Mouse (Mus musculus): ENCODE measurements around the gene Tex13a.

The Tex13a gene

DNA sequence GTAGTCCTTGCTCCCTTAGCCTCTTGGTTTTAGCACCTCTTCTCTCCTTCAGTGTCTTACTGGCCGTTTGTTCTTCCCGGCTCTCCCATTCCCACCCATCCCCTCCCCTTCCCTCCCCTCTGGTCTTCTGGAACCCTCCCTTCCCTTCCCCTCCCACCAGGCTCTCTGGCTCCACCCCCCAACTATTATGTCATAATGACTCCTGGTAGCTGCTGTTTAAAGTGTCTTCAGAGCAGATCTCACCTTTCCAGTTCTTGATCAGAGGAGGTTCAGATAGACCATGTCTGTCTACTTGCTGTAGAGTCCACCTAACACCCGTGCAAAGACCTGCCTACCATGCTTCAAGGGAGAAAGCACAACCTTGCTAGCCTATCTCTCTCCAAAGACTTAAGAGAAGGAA is at the start of gene Tex13a:
Gene Tex13a, minus strand, starts transcription at position 101 of the 400 bp plus-strand sequence.
- no peak for DNase-seq (ENCODE audit: low spot score)

DNA sequence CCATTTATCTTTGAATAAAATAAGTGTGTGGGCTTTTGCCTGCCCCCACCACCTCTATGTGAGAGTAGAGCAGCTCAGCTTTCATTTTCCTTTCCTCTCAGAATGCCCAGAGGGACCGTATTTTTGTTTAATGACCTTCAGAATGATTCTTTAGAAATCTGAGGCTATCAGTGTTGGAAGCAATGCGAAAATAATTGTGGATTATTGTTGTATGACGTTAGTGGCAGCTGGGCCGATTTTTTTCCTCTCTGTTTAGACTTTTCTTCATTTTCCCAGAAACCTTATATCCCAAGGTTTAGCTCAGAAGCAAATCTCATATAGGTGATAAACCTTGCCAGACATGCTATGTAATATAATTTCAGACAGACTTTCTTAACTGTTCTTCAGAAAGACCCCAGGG is 25.2 kb upstream of the Tex13a start:
- DNase-seq (ENCODE audit: low spot score) = no peak

- DNase-seq (ENCODE audit: low spot score) = no peak
These were observed 39.2 kb downstream of the Tex13a start for GRCm38 (mm10) chrX:138170146-138170545.
